Mouse (Mus musculus) testis, adult 2 months (tissue): ENCODE data around the gene Clcf1.

Experiments used
- CTCF ChIP-seq: fragments of 200-500 bp; IDR thresholded peaks from 2 replicates; pipeline ENCODE4 v1.5.1; 2012; ENCODE audit warnings: low read depth, mild to moderate bottlenecking, inconsistent platforms, low read length, moderate library complexity; ENCODE audit not compliant: control insufficient read depth, insufficient read depth, insufficient replicate concordance
- POLR2A ChIP-seq: fragments of 200-500 bp; IDR thresholded peaks from 2 replicates; pipeline ENCODE4 v1.6.1; 2012; ENCODE audit warnings: low read depth, mild to moderate bottlenecking, inconsistent platforms, low read length, moderate library complexity; ENCODE audit not compliant: control insufficient read depth

DNA sequence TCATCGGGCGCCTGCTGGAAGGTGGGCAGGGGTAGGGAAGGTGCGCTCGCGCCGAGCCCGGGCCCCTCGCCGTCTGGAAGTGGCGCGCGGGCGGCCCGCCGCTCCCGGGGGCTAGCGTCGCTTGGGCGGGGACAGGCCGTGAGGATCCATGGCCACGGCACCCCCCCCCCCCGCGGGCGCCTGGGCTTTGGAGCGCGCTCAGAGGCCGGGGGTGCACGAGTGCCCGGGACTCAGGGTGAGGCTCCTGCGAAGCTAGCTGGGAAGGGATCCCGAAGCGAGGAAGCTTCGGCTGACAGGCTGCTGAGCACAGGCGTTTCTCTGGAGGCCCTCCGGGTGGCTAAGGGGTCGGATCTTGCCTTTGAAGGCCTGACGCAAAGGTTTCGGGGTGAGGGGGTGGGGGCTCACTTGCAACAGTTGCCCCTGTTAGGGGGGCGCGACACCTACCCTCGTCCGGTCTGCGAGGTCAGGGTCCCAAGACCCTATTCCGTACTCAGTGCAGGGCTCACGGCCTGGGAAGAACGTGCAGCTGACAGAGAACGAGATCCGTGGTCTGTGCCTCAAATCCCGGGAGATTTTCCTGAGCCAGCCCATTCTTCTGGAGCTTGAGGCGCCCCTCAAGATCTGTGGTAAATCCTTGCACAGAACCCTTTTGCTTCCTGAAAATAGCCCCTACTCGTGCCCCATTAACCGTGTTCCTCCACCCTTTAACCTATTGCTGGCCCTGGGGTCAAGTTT is 21.6 kb upstream of the Clcf1 start:
- TF ChIP-seq POLR2A (no peak), CTCF (no peak)
